ENCODE assay signal across 10 mouse cellular contexts in genomic region chr10:23403351-23403938, GRCm38 (mm10). TPM values are rescaled to one million over a fixed set of nuclear protein-coding genes. Genes with fewer than 3 reads are reported as not detected.
DNase-seq lines count a peak whose midpoint lies in the region; ATAC-seq lines count a peak whose summit lies in the region.
"Had no signal": no experiment of that assay in that cellular context is flagged by ENCODE, and none has a peak within 500 bp of the region (broad histone marks: within the 10 kb centered on the region; RNA-seq: fewer than 3 reads in every experiment).

No protein-coding gene starts in this region.

- peak; percentile 33 for DNase-seq in embryo, embryonic 11 days
- DNase-seq in embryo, embryonic 10 days (ENCODE audit: low spot score) = no peak
- DNase-seq in limb, embryonic 11.5 days (ENCODE audit: low spot score) = peak; percentile 25
- no peak for DNase-seq in limb, embryonic 10.5 days (ENCODE audit: low spot score)
- DNase-seq in cerebellum, postnatal 25 days = peak; percentile 36 to 41
- peak; percentile 52 to 63 for DNase-seq in kidney, postnatal 36 days
- DNase-seq in c-Kit-positive CD71-positive TER-119-positive erythroid progenitor cells, embryonic 14.5 days (ENCODE audit: low spot score) = no peak

- H3K4me2 ChIP-seq in limb, embryonic 11.5 days (ENCODE audit: low read depth, severe bottlenecking) = no peak overlapping the region
- H3K4me2 ChIP-seq: heart, embryonic 13.5 days; limb, embryonic 15.5 days had no signal

- no peak for ATAC-seq in limb, embryonic 11.5 days (ENCODE audit: insufficient number of reproducible peaks, low FRiP score, low TSS enrichment, low read depth)
- no peak for ATAC-seq in megakaryocyte, adult 5-6 weeks (ENCODE audit: poor library complexity, severe bottlenecking)

- H3K4me1 ChIP-seq in limb, embryonic 11.5 days (ENCODE audit: control insufficient read depth, insufficient read depth, low read length) = no peaks in the 10 kb centered on the region
- H3K4me1 ChIP-seq in limb, embryonic 10.5 days = 0 out of 2 replicates have a peak, but pooled peaks cover 2% of the 10 kb centered on the region
- H3K4me1 ChIP-seq: heart, embryonic 13.5 days; limb, embryonic 15.5 days had no signal

- H3K4me3 ChIP-seq in limb, embryonic 11.5 days (ENCODE audit: low read depth, low read length) = no peak overlapping the region
- H3K4me3 ChIP-seq in limb, embryonic 10.5 days = no peak overlapping the region
- H3K4me3 ChIP-seq: heart, embryonic 13.5 days; limb, embryonic 15.5 days had no signal

- H3K36me3 ChIP-seq in limb, embryonic 11.5 days (ENCODE audit: control insufficient read depth, insufficient read depth, low read length) = no peaks in the 10 kb centered on the region
- H3K36me3 ChIP-seq in limb, embryonic 10.5 days = no peaks in the 10 kb centered on the region
- H3K36me3 ChIP-seq: heart, embryonic 13.5 days; limb, embryonic 15.5 days had no signal

- H3K27me3 ChIP-seq in limb, embryonic 11.5 days (ENCODE audit: control insufficient read depth, insufficient read depth, low read length) = no peaks in the 10 kb centered on the region
- no peaks in the 10 kb centered on the region for H3K27me3 ChIP-seq in limb, embryonic 10.5 days (ENCODE audit: low read depth, poor library complexity, severe bottlenecking)
- H3K27me3 ChIP-seq: heart, embryonic 13.5 days; limb, embryonic 15.5 days had no signal

- no peak overlapping the region for H3K9ac ChIP-seq in limb, embryonic 11.5 days (ENCODE audit: low read length)
- H3K9ac ChIP-seq: heart, embryonic 13.5 days; limb, embryonic 15.5 days had no signal

- no peak overlapping the region for H3K27ac ChIP-seq in limb, embryonic 11.5 days (replicated peaks; ENCODE audit: low read depth, low read length)
- H3K27ac ChIP-seq in limb, embryonic 10.5 days = no peak overlapping the region; the same call in 1 of the 2 replicates
- H3K27ac ChIP-seq: heart, embryonic 13.5 days; limb, embryonic 15.5 days had no signal

- 68% methylated on average over 4 of the region's 4 CpGs for WGBS in limb, embryonic 11.5 days
- 81% methylated on average over 4 of the region's 4 CpGs for WGBS in limb, embryonic 10.5 days

- H3K9me3 ChIP-seq in limb, embryonic 11.5 days (ENCODE audit: control insufficient read depth, low read length) = peaks cover 2% of the 10 kb centered on the region; the same call in 1 of the 2 replicates
- 0 out of 2 replicates have a peak, but pooled peaks cover 3% of the 10 kb centered on the region for H3K9me3 ChIP-seq in limb, embryonic 10.5 days (replicated peaks)
- H3K9me3 ChIP-seq: limb, embryonic 15.5 days had no signal

RNA-seq across cellular contexts. Expression of gene Eya4, which starts 52.9 kb away (rescaled TPM):
- polyA plus RNA-seq in limb, embryonic 11.5 days (2014; fragmentation: Nextera tagmentation; extraction: Ambion mirVana) = 8.9 and 12.0 TPM in 2 replicates
- 5.0 and 8.5 TPM in 2 replicates for polyA plus RNA-seq in limb, embryonic 10.5 days (2016; fragmentation: Nextera tagmentation; extraction: Ambion mirVana)
- 0.33 and 0.39 TPM in 2 replicates for total RNA-seq in megakaryocyte, adult 5-6 weeks (2015)
- 0.37 and 0.49 TPM in 2 replicates for total RNA-seq in megakaryocyte, adult 5-6 weeks (2017)

Comparison
In these comparisons a context has a peak if more than half of its experiments do, and no peak if none do; other contexts are left out.
1. DNase-seq: peak in embryo, embryonic 11 days (single experiment), limb, embryonic 11.5 days (single experiment), cerebellum, postnatal 25 days (2 of 2) and kidney, postnatal 36 days (2 of 2); none in embryo, embryonic 10 days (single experiment), limb, embryonic 10.5 days (single experiment) and c-Kit-positive CD71-positive TER-119-positive erythroid progenitor cells, embryonic 14.5 days (single experiment).